Mouse (Mus musculus): ENCODE measurements at regions not wholly inside any gene's neighbourhood (a gene's known extent, or its start where the extent isn't known, plus 50 kb on each side); places are given as distances from the start of the nearest gene placed in this dataset.

DNA sequence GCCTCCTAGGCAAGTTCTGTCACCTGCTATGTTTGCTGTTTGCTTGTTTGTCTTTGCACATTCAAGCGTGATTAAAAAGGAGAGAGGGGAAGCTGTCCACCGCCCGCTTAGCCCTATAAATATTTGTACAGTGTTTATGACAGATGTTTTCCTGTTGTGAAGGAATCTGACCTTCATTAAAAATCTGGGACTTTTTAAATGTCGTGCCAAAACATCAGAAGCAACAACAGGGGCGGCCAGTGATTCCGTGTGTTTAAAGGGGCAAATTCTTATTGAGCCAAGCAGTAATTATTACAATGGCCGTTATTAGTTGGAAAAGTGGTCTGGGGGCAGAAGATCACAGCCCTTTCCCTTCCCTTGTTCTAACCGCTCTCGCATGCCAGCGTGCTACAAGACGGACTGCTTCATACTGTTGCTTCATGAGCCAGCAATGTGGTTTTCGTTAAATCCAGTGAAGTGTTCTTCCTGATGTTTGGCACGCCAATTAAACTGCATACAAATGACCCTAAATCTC is 119.3 kb downstream of the Gas1 start:
- DNase-seq: no peak

DNA sequence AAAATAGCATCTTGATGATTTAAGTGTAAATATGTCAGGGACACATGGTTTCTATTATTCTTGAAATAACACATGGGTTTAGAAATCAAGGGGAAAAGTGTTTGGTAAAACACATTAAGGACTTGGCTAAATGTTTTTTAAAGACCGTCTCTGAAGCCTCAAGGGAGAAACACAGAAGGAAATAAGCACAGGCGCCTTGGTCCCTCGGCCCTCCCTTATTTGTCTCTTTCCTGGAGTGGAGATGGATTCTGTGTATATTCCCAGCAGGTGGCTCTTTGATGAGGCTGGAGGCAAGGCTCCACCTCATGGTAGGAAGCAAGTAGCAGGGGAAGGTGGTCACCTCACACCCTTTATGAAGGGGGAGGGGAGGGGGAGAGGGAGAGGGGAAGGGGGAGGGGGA is 122.6 kb downstream of the Gas1 start:
- no peak for DNase-seq

DNA sequence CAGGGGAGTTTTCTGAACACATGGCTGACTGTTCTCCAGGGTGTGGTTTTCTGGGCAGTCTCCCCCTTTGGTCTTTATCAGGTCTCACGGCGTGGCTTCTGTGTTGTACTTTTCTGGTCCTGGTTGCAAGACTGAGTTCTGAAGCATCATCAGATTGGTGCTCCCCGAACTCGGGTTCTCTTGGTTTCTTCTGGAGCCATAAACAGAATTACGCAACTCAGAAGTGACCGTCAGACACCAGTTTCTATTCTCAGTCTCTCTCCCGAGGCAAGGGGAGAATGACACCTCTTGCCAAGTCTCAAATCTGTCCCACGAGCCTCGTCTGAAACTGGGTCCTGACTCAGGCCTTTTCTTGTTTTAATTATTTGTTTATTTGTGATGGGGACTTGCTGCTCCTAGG is 123.1 kb downstream of the Gas1 start:
- DNase-seq: no peak

DNA sequence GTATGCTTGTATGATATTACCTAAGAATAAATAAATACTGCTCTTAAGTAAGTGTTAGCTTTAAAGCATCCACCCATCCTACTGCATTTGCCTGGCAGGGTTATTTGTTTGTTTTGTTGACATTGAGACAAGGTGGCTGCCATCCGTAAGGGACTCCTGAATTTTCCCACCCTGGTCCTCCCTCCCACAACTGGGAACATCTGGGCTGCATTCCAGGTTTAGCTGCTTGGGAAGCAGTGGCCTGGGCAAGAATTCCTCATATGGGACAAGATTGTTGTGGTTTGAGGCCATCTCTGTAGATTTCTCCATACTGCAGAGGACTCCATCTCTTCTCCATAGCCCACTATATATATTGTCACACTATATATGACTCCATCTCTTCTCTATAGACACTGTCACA is 125.3 kb downstream of the Gas1 start:
- no peak for DNase-seq

DNA sequence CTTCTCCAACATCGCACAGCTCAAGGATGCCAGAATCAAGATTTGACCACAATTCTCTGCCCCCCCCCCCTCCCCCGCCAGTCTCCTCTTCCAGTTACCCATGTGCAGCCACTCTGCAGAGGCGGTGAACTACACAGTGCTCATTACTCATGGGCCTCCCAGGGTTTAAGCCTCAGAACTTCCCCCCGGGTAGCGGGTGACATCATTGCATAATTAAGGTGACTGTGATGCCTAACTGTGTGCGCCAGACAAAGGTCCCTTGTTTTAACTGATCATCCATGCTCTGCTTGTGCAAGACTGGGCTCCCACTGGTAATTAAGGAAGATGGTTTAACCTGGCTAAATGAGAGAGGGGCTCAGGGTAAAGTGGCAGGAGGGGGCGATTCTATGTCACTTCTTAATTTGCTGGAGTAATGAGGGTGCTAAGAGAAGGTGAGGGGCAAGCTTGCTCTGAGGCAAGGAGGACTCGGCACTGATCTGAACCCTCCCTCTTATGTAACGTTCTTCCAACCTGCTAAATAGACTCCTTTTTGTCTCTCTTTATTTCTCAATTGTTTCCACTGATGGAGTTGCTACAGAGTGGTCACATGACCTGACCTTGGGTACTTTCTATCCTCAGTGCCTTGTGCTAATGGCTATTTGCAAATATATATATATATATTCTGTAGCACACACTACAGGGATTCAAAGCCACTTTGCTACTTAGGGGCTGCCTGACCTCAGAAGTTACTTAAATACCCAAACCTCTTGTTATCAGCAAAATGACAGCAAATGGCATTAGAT is 126.2 kb downstream of the Gas1 start:
- no peak for DNase-seq

DNA sequence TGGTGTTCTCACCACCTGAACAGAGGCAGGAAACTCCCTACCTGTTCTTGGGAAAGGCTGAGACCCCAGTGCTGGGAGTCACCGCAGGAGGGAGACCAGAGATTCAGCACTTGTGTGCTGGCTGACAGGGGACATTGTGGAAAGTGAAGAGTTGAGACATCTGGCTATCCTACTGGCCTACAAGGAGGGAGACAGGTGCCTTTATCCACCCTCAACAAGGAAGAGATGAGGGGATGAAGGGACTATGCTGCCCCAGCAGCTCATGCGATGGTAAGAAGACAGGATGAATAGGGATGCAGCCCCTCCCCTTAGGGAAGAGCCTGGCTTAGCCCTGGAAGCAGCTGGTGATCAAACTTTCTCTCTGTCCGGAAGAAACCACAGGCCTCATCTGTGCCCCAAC is 127.5 kb downstream of the Gas1 start:
- DNase-seq: no peak

DNA sequence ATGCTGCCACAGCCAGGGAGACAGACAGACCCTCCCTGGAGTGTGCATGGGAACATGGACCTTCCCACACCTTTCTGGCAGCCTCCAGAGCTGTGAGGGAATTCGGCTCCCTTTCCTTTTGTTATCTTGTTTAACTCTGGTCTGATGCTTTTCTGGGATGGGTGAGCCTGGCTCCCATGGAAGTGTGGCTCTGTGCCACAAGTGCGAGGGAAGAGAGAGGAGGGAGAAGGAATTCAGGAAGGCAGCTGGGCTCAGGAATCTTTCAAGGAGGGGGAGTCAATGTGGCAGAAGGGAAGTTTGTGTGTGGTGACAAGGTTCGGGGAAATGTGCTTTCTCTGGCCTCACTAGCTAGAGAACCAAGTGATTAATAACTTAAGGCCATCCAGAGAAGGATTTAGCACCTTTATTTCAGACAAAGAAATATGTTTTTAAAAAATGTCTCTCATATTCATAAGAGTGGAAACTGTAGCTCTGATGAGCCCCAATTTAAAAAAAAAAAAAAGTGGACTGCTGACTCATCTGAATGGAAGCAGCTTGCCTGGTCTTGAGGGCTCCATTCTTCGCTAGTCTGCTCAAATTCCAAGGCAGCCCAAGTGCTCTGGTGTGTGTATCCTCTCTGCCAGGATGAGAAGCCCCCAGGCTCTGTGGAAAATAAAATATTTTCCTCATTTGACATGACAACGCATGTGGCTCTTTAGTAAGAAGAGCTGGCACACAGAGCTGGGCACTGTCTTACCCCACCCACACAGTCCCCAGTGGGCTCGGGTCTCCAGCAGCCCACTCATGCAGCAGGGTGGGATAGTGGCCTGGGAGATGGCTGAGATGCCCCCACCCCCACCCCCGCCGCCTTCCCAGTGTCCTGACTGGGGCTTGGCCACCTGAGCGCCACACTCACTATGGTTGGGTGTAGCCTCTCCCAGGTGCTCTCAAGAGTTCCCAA is 129.1 kb downstream of the Gas1 start:
- DNase-seq: no peak

DNA sequence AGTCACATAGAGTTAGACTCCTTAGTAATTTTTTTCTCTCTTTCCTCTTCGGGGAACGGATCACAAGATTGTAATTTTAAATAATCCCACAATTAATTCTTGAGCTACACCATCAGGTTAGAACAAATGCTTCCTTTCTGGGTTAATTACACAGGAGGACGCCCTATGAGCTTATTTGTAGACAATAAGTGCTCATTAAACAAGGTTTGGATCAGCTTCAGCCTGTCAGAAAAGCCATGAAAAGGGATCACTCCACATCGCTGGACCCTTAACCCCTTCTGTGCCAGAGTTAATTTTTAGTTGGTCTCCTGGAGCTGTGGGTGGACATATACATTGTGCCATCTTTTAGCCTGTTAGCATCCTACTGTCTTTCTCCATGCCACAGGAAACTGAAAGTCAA is 131.4 kb downstream of the Gas1 start:
- no peak for DNase-seq

DNA sequence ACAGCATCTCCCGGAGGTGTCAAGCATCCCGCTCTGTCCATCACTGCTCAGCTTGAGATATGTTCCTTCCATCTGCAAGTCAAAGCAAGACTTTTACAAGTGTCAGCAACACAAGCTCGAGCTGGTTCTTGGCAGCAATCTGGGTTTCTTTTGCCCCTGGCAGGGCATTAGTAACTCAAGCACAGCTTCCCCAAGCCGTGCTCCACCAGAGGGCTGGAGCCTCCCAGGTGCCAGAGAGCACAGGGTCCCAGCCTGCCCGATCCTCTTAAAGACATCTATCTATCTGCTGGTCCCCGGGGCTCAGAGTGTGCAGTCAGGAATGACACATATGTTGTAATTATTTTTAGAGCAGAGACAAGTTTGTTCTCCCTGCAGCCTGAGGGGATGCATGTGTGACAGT is 132.3 kb downstream of the Gas1 start:
- DNase-seq: no peak

DNA sequence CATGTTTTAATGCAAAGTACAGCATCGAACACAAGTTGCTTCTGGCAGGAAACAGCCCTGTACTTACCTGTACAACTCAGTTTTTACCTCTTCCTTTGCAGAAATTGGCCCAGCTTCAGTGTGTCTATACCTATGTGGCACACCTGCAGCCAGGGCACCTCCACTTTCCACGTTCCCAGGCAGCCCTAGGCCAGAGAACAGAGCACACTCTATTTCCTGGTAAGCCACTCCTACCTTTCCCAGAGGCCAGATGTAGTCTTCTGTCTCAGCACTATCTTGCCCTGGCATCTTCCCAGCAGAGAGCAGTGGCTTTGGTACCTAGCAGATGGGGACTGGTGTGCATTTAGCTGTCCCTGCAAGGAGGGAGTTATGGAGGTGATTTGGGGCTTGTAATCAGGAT is 134.7 kb downstream of the Gas1 start:
- no peak for DNase-seq

DNA sequence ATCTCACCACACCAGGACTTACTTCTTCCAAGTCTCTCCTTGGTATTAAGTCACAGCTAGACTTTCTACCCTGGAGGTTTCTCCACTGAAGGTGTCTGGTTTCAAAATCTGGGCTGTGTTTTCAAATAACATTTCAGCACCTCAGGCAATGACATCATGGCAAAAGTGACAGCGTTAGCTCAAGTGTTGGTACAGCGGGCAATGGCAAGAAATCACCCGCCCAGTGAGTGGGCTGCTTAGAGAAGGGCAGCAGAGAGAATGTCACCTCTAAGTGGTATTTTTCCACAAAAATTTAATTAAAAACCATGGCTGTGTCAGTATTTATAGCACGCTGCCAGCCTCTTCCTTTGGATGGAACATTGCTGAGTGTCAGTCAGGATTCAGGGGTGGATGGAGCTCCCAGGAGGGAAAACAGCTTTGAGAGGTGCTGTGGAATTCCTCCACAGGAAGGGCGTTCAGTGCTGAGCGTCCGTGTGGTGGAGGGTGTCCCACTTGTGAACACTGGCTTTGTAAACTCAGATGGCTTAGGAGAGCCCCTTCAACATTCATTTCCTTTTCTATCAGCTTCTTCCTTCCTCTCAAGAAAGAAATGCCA is 141.5 kb downstream of the Gas1 start:
- DNase-seq: no peak

DNA sequence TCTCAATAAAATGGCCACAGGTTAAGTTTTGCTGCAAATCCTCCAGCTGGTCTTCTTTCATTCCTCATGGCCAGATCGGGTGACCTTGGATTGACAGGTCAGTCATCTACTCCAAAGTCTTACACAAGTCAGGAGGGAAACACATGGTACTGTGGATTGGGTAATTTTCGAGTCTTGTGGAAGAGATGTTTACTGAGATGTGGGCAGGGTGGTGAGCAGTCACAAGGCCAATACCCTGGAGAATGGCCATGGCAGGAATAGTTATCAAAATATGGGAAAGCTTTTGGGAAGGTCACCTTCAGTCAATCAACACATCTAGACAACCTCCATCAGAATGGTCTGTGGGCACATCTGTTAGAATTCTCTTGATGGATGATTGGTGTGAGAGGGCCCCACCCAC is 144.0 kb downstream of the Gas1 start:
- DNase-seq: no peak

DNA sequence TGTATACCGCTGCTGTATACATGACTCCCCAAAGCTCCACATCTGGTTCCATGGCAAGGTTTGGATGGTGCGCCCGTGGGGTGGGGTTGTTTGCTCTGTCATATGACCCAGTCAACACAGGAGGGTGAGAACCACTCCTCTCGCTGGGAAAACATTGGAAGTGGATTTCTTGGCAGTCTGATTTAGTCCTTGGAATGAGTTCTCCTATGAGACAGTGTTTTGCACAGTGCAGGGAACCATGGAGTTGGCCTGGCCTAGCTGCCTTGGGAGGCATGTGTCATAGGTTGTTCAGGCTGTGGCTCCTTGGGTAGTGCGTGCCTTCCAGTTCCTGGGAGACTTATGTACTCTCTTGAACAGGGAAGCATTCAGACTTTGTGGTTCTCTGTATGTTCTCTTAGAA is 144.6 kb downstream of the Gas1 start:
- no peak for DNase-seq

DNA sequence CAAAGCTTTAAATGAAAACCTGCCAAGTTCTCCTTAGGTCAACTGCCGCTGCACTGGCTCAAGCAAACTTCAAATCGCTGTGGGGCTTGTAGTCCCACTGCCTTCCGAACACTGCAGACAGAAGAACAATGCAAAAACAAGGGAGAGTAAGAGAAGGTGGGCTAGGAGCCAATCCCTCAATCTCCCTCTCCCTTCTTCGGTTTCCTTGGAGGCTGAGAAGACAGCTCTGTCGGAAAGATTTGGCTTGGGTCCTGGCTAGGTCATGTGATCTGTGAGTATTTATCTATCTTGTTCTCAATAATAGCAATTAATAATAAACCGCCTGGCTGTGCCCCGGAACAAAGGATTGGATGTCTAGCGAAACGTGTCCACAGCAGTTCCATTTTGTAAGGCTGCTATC is 147.6 kb downstream of the Gas1 start:
- DNase-seq: no peak

DNA sequence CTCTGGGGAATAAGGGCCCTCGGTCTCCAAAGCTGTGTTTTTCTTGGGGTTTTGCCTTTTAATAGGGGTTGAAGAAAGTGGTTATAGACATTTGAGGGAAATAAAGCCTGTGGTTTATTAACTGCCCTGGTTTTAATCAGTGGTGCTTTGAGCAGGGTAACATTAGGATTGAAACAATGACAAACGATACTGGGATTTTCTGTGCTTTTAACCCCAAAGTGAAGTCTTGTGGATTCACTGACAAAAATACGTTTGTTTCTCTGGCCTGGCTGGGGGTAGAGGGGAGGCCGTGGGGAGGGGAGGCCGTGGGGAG is 157.0 kb downstream of the Gas1 start:
- DNase-seq: no peak

DNA sequence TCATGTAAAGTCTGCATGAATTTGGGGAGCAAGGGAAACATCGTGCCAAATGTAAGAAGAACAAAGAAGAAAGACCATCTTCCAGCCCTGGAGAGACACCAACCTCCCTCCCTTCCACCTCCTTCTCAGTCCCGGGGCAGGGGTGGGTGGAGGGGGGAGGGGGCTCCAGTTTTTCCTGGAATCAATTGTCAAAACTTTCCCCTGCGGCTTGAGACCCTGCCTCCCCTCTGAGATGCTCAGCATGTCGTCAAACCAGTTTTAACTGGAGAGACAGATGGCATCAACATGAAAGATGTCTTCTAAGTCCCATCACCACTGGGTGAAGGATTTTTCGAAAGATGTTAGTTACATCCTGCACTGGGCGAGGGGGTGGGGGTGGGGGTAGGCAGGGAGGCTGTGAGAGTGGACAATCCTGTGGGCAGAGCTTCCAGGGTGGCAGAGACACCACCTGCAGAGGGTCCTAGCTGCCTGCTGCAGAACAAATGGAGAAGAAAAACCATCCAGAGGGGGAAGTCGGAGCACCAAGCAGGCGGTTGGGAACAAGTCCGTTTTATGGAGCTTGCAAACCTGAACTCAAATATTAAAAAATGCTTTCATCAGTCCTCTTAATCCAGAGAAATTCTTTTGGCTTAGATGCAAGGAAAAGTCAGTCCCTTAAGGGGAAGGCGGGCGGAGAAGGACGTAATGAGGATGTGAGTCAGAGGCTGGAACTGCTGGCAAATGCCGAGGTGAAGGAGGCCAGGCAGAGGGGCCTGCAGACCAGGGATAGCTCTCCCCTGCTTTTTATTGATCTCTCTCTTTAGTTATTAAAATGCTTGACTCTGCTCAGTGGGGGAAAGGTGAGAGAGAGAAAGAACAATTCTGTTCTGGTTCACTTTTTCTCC is 157.6 kb downstream of the Gas1 start:
- DNase-seq: peak; percentile 13 to 17

DNA sequence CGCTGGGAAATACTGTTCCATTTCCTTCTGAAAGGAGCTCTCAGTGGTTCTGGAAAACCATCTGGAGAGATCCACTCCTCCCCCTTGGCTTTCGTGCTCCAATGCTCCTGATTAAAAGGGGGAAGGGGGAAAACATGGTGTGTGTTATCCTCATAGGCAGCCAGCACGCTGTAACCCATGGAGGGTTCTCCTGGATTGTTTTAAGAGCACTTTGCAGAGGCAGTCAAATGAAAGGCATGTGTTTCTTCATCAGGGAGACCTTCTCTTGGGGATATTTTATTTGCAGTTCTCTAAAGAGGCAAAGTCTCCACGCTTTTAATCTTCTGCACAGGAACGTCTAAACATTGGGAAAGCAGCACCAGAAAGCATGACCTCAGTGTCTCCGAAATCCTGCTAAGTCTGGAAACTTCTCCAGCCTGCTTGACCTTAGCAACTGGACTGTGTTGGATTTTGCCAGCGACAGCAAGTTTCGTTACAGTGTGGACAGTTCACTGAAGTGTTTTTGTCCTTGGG is 161.3 kb downstream of the Gas1 start:
- DNase-seq: peak; percentile 36 to 50

DNA sequence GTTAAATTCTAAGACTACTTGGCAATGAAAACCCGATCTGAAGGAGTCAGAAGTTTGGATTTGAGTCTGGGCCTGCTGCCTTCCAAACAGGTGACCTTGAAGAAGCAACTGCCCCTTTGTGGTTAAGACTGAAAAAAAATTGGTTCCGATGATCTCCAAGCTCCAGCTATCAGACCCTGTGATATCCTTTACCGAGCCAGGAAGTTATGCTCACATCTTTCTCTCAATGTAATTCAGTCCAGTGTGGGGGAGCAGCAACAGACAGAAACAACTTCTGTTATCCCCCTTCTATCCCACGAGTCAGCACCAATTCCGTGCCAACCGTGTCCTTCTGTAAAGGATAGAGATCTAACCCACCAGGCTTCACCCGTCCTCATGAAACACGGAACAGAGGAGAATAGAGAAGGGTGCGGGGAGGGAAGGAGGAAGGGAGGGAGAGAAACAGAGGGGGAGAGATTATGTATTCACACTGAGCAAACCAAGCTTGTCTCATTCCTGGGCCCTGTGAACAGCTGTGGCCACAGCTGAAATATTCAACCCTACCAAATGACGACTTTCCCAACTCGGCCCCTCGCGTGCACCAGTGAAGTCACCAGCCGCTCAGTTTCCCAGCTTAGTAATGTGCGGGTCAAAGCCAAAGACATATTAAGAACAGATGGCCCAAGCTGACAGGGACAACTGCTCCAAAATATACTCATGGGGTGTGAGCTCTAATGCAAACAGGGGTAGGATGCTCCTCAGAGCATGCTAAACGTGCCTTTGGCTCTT is 164.9 kb downstream of the Gas1 start:
- peak; percentile 22 to 36 for DNase-seq

DNA sequence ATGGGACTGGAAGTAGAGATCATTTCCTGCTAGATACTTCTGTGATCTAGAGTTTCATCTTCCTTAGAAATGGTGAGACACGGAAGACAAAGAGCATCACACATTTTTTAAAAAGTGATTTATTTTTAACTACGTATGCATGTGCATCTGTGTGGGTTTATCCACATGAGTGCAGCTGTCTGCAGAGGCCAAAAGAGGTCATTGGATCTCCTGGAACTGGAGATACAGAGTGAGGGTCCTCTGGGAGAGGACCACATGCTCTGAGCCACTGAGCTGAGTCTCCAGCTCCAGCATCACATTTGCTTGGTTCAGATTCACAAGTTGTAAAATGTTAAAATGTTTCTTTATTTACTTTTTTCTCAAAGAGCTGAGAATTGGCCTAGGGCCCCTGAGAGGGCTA is 166.1 kb downstream of the Gas1 start:
- no peak for DNase-seq

DNA sequence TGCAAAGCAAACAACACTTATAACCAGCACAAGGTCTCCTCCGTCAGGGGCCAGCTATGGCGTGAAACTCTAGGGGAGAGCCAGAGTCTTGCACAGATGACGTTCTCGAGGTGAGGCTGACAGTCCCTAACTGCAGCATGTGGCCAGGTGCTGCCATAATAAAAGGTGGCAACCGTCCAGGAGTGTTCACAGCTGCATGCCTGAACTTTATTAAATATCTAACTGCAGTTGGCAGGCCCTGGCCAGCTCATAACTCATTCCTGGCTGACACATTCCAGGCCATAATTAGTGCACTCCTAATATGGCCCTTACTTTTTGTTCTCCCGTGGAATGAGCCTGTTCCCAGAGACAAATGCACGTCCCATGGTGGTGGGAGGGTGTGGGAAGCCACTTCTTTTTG is 169.6 kb downstream of the Gas1 start:
- DNase-seq: peak in 1 of 2 experiments; percentile 4

DNA sequence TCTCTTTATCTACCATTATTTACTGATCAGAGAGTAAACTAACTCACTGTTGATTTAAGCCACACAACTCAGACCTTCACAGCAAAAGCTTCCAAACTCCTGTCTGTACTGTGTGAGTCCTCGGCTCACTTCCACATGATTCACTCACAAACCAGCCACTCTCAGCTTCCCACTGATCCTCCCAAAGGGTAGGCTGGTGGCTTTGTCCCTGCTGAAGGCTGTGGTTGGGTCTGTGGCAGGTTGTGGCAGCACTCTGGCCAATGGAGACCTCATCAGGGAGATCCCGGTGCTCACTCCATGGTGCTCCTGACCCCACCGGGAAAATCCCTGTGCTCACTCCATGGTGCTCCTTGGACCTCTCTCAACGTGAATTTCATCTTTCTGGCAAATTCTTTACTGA is 170.1 kb downstream of the Gas1 start:
- DNase-seq: no peak

DNA sequence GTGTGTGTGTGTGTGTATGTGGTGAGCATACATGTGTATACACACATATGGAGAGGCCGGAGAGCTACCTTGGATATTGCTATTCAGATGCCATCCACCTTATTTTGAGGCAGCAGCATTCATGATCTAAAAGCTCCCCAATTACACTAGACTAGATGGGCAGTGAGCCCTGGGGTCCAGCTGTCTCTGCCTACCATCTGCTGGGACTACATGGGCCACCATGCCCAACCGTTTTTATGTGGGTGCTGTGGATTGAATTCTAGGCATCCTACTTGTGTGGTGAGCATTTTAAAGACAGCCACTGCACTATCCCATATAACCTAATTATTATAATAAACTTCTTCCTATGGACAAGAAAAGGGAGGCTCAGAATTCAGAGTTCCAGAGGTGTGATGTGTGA is 172.6 kb downstream of the Gas1 start:
- no peak for DNase-seq
